Mouse (Mus musculus) small intestine, adult 2 months (tissue): Measurements from ENCODE around the gene Map4k5.

Experiments
- CTCF ChIP-seq: fragments of 200-500 bp; IDR thresholded peaks from 2 replicates; pipeline ENCODE4 v1.5.1; 2012; ENCODE audit warnings: low read depth, mild to moderate bottlenecking, control low read depth, inconsistent platforms, low read length, moderate library complexity, mixed read lengths; ENCODE audit not compliant: insufficient replicate concordance, insufficient read length; ENCODE audit errors: extremely low read depth
- POLR2A ChIP-seq: fragments of 200-500 bp; IDR thresholded peaks from 2 replicates; pipeline ENCODE4 v1.6.1; 2012; ENCODE audit warnings: low read depth, mild to moderate bottlenecking, control low read depth, inconsistent platforms, low read length, moderate library complexity

DNA sequence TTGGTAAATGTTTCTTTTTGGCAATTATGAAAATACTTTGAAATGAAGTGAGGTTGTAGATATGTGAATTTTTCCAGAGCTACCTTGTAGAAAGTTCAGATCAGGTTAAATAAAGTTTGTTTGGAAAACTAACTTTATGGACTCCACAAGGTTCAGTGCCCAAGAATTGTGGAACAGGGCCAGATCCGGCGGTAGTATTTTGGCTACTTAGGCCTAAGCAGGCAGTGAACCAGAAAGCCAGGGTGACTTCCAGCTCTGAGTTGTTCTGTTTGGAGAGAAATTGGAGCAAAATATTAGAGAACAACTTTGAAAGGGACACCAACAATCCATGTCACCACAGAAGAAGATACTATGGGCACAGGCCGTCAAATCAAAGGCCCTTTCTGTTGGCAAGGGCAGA lies 96.7 kb downstream of the Map4k5 start:
- no peak for TF ChIP-seq CTCF
- TF ChIP-seq POLR2A = no peak
